ENCODE assay signal across 11 mouse cellular contexts in the genomic region with DNA sequence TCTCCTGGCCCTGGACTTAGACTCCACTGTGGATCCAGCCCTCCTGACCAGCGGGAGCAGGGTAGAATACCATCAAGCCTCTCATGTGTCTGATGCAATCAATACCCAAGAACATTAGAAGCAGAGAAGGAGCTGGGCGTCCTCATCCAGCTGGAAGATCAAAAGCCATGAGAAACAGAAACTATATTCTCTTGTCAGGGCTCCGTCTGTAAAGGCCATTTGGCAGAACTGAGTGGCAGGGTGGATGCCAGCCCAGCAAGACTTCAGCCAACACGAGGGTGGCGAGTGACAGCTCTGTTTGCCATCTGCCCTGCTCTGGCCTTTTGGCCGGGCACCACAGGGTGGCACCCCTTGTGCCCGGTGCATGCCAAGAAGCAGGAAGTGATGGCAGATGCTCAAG. TPM values are rescaled to one million over a fixed set of nuclear protein-coding genes. Genes with fewer than 3 reads are reported as not detected.
DNase-seq lines count a peak whose midpoint lies in the region; ATAC-seq and TF ChIP-seq lines count a peak whose summit lies in the region.
"Had no signal": no experiment of that assay in that cellular context is flagged by ENCODE, and none has a peak within 500 bp of the region (broad histone marks: within the 10 kb centered on the region; RNA-seq: fewer than 3 reads in every experiment).

No protein-coding gene starts in this region.

- WGBS in hindbrain, embryonic 16.5 days = 61% methylated on average over 7 of the region's 7 CpGs
- WGBS in hindbrain, embryonic 10.5 days = 81% methylated on average over 7 of the region's 7 CpGs
- WGBS in thymus, adult 2 months = 86% methylated on average over 7 of the region's 7 CpGs

- H3K27me3 ChIP-seq in hindbrain, embryonic 16.5 days (replicated peaks; ENCODE audit: control insufficient read depth, insufficient read depth, low read length) = no peaks in the 10 kb centered on the region
- no peaks in the 10 kb centered on the region for H3K27me3 ChIP-seq in hindbrain, embryonic 10.5 days (ENCODE audit: insufficient read depth, poor library complexity, severe bottlenecking)
- no peaks in the 10 kb centered on the region for H3K27me3 ChIP-seq in thymus, adult 2 months (ENCODE audit: control insufficient read depth, insufficient read depth, low read length)

- no peaks in the 10 kb centered on the region for H3K36me3 ChIP-seq in hindbrain, embryonic 16.5 days (ENCODE audit: control insufficient read depth, insufficient read depth, low read length)
- H3K36me3 ChIP-seq in hindbrain, embryonic 10.5 days = no peaks in the 10 kb centered on the region
- H3K36me3 ChIP-seq in thymus, adult 2 months (ENCODE audit: control insufficient read depth, insufficient read depth, low read length) = no peaks in the 10 kb centered on the region

- TF ChIP-seq POLR2A in thymus, adult 2 months (IDR thresholded peaks at IDR 0.05; ENCODE audit: control insufficient read depth, extremely low read depth, insufficient read depth, low read length, poor library complexity) = no peak

- TF ChIP-seq CTCF in thymus, adult 2 months (IDR thresholded peaks at IDR 0.05; ENCODE audit: borderline replicate concordance, control insufficient read depth, extremely low read depth, insufficient read depth, low read length, poor library complexity) = no peak

- ATAC-seq in hindbrain, embryonic 16.5 days = peak; percentile 75
- peak; percentile 93 for ATAC-seq in cerebellum, adult (ENCODE audit: insufficient number of reproducible peaks, low FRiP score, low TSS enrichment)
- no peak for ATAC-seq in frontal cortex, adult (ENCODE audit: low TSS enrichment)
- ATAC-seq: intestine, postnatal 0 days had no signal

- H3K9me3 ChIP-seq in hindbrain, embryonic 16.5 days (ENCODE audit: control insufficient read depth, low read length) = no peaks in the 10 kb centered on the region
- no peaks in the 10 kb centered on the region for H3K9me3 ChIP-seq in hindbrain, embryonic 10.5 days

- no peak for DNase-seq in hindbrain, embryonic 10.5 days (ENCODE audit: low spot score)
- peak; percentile 70 for DNase-seq in MN1 (ENCODE audit: low spot score)
- DNase-seq in gastrocnemius, postnatal 10 days = peak; percentile 65
- no peak for DNase-seq in thymus, adult 2 months
- DNase-seq in spleen, postnatal 4 days (ENCODE audit: low spot score in 2 of 2) = no peak
- DNase-seq: lung, adult 18-20 months; thymus, adult 18-20 months had no signal

- no peak overlapping the region for H3K9ac ChIP-seq in hindbrain, embryonic 16.5 days (ENCODE audit: low read depth, low read length)

- H3K4me2 ChIP-seq in hindbrain, embryonic 16.5 days (ENCODE audit: low read length) = no peak overlapping the region

- peaks cover 7% of the 10 kb centered on the region for H3K4me1 ChIP-seq in hindbrain, embryonic 16.5 days (ENCODE audit: control insufficient read depth, insufficient read depth, low read depth, low read length)
- peaks cover 31% of the 10 kb centered on the region for H3K4me1 ChIP-seq in hindbrain, embryonic 10.5 days (replicated peaks)
- H3K4me1 ChIP-seq in thymus, adult 2 months (replicated peaks; ENCODE audit: control insufficient read depth, insufficient read depth, low read length) = no peaks in the 10 kb centered on the region

- H3K4me3 ChIP-seq in hindbrain, embryonic 16.5 days (ENCODE audit: low read length) = no peak overlapping the region
- no peak overlapping the region for H3K4me3 ChIP-seq in hindbrain, embryonic 10.5 days
- H3K4me3 ChIP-seq in thymus, adult 2 months (ENCODE audit: control insufficient read depth, insufficient read depth, low read length) = no peak overlapping the region

- H3K27ac ChIP-seq in hindbrain, embryonic 16.5 days (ENCODE audit: low read depth, low read length) = no peak overlapping the region
- H3K27ac ChIP-seq in hindbrain, embryonic 10.5 days = no peak overlapping the region; the same call in 1 of the 2 replicates
- no peak overlapping the region for H3K27ac ChIP-seq in thymus, adult 2 months (ENCODE audit: control insufficient read depth, insufficient read depth, low read length)

RNA-seq across cellular contexts. Expression of a gene that starts 30.8 kb away (rescaled TPM):
- polyA plus RNA-seq in hindbrain, embryonic 16.5 days (2015; fragmentation: Nextera tagmentation; extraction: Ambion mirVana) = 26.4 and 27.2 TPM in 2 replicates
- 16.5 and 19.7 TPM in 2 replicates for polyA plus RNA-seq in hindbrain, embryonic 10.5 days (2016; fragmentation: Nextera tagmentation; extraction: Ambion mirVana)
- 10 to 100 TPM; 15.3 to 18.3 TPM for total RNA-seq in gastrocnemius, postnatal 10 days (2021)
- 2.7 and 3.5 TPM in 2 replicates for polyA plus RNA-seq in thymus, adult 2 months (2012; rRNA removed)

Comparison
In these comparisons a context has a peak if more than half of its experiments do, and no peak if none do; other contexts are left out.
1. DNase-seq: peak in MN1 (single experiment) and gastrocnemius, postnatal 10 days (single experiment); none in hindbrain, embryonic 10.5 days (single experiment), thymus, adult 2 months (single experiment) and spleen, postnatal 4 days (0 of 2).